Mouse (Mus musculus): ENCODE measurements around the gene Gnpat. TPM values are rescaled to one million over a fixed set of nuclear protein-coding genes. Genes with fewer than 3 reads are reported as not detected.

Gene Gnpat
- polyA plus RNA-seq, 1 experiment from 2014 or later = 129 TPM

GRCm38 (mm10) chr8:124923971-124924652, 61.3 kb downstream of the Gnpat start:
- no peak overlapping the region for H3K9ac ChIP-seq (ENCODE audit: low read length)
- H3K9me3 ChIP-seq (replicated peaks; ENCODE audit: control insufficient read depth, low read length) = no peaks in the 10 kb centered on the region
- H3K36me3 ChIP-seq (ENCODE audit: control insufficient read depth, insufficient read depth) = no peaks in the 10 kb centered on the region
- WGBS = 79% methylated on average over 15 of the region's 15 CpGs
- H3K4me2 ChIP-seq (ENCODE audit: low read depth, low read length) = no peak overlapping the region
- H3K4me1 ChIP-seq (ENCODE audit: control insufficient read depth, insufficient read depth, low read length) = peaks cover 71% of the 10 kb centered on the region
- ATAC-seq (replicated peaks; ENCODE audit: extremely low read depth, insufficient read depth, low FRiP score) = no peak
- no peak overlapping the region for H3K27ac ChIP-seq (ENCODE audit: low read length)
- no peak overlapping the region for H3K4me3 ChIP-seq (ENCODE audit: low read length)
- no peaks in the 10 kb centered on the region for H3K27me3 ChIP-seq (ENCODE audit: control insufficient read depth, insufficient read depth, low read length)

- peak overlapping the region; percentile 83 for H3K27ac ChIP-seq (ENCODE audit: low read length)
- no peaks in the 10 kb centered on the region for H3K27me3 ChIP-seq (ENCODE audit: control insufficient read depth, insufficient read depth, low read length)
- H3K4me1 ChIP-seq (ENCODE audit: control insufficient read depth, insufficient read depth, low read length) = peaks cover 81% of the 10 kb centered on the region
- 0 out of 2 replicates have a peak, but pooled peaks have one; percentile 7 for ATAC-seq (replicated peaks; ENCODE audit: extremely low read depth, insufficient read depth, low FRiP score)
- H3K9ac ChIP-seq (ENCODE audit: low read length) = peak overlapping the region; percentile 45
- WGBS = 28% methylated on average over 14 of the region's 14 CpGs
- H3K4me2 ChIP-seq (ENCODE audit: low read depth, low read length) = no peak overlapping the region; the same call in 1 of the 2 replicates
- H3K9me3 ChIP-seq (replicated peaks; ENCODE audit: control insufficient read depth, low read length) = no peaks in the 10 kb centered on the region
- H3K4me3 ChIP-seq (ENCODE audit: low read length) = no peak overlapping the region
- H3K36me3 ChIP-seq (ENCODE audit: control insufficient read depth, insufficient read depth) = no peaks in the 10 kb centered on the region
Observed at GRCm38 (mm10) chr8:124925544-124926266, 62.9 kb downstream of the Gnpat start.

- no peak overlapping the region; the same call in 1 of the 2 replicates for H3K4me2 ChIP-seq (ENCODE audit: low read depth, low read length)
- H3K27me3 ChIP-seq (ENCODE audit: control insufficient read depth, insufficient read depth, low read length) = no peaks in the 10 kb centered on the region
- no peaks in the 10 kb centered on the region for H3K9me3 ChIP-seq (replicated peaks; ENCODE audit: control insufficient read depth, low read length)
- H3K9ac ChIP-seq (ENCODE audit: low read length) = peak overlapping the region; percentile 45
- 18% methylated on average over 10 of the region's 10 CpGs for WGBS
- peaks cover 77% of the 10 kb centered on the region for H3K4me1 ChIP-seq (ENCODE audit: control insufficient read depth, insufficient read depth, low read length)
- peak; percentile 63 for ATAC-seq (replicated peaks; ENCODE audit: extremely low read depth, insufficient read depth, low FRiP score)
- H3K4me3 ChIP-seq (ENCODE audit: low read length) = no peak overlapping the region
- peak overlapping the region; percentile 83 for H3K27ac ChIP-seq (ENCODE audit: low read length)
- 0 out of 2 replicates have a peak, but pooled peaks cover under 1% of the 10 kb centered on the region for H3K36me3 ChIP-seq (ENCODE audit: control insufficient read depth, insufficient read depth)
Observed at GRCm38 (mm10) chr8:124926351-124926771, 63.5 kb downstream of the Gnpat start.

- Histone ChIP-seq H3K9me3 (replicated peaks; ENCODE audit: control insufficient read depth, low read length) (no peaks in the 10 kb centered on the region), H3K9ac (ENCODE audit: low read length) (0 out of 2 replicates have a peak overlapping the region, but pooled peaks have one; percentile 38), H3K4me1 (ENCODE audit: control insufficient read depth, insufficient read depth, low read length) (peaks cover 62% of the 10 kb centered on the region), H3K27me3 (ENCODE audit: control insufficient read depth, insufficient read depth, low read length) (no peaks in the 10 kb centered on the region), H3K36me3 (ENCODE audit: control insufficient read depth, insufficient read depth) (0 out of 2 replicates have a peak, but pooled peaks cover 2% of the 10 kb centered on the region), H3K27ac (ENCODE audit: low read length) (no peak overlapping the region), H3K4me2 (ENCODE audit: low read depth, low read length) (no peak overlapping the region), H3K4me3 (ENCODE audit: low read length) (no peak overlapping the region)
- ATAC-seq (replicated peaks; ENCODE audit: extremely low read depth, insufficient read depth, low FRiP score) = no peak
- 67% methylated on average over 11 of the region's 11 CpGs for WGBS
Observed at GRCm38 (mm10) chr8:124929006-124929405, 66.2 kb downstream of the Gnpat start.

- no peaks in the 10 kb centered on the region for H3K9me3 ChIP-seq (replicated peaks; ENCODE audit: control insufficient read depth, low read length)
- no peak overlapping the region; the same call in 1 of the 2 replicates for H3K9ac ChIP-seq (ENCODE audit: low read length)
- peak; percentile 37; the same call in 1 of the 2 replicates for ATAC-seq (replicated peaks; ENCODE audit: extremely low read depth, insufficient read depth, low FRiP score)
- H3K4me3 ChIP-seq (ENCODE audit: low read length) = no peak overlapping the region
- peaks cover 68% of the 10 kb centered on the region for H3K4me1 ChIP-seq (ENCODE audit: control insufficient read depth, insufficient read depth, low read length)
- H3K36me3 ChIP-seq (ENCODE audit: control insufficient read depth, insufficient read depth) = 0 out of 2 replicates have a peak, but pooled peaks cover 2% of the 10 kb centered on the region
- H3K27ac ChIP-seq (ENCODE audit: low read length) = peak overlapping the region; percentile 83
- 59% methylated on average over 13 of the region's 13 CpGs for WGBS
- no peaks in the 10 kb centered on the region for H3K27me3 ChIP-seq (ENCODE audit: control insufficient read depth, insufficient read depth, low read length)
- H3K4me2 ChIP-seq (ENCODE audit: low read depth, low read length) = peak overlapping the region; percentile 34
Observed at GRCm38 (mm10) chr8:124930086-124930485, 67.3 kb downstream of the Gnpat start.

GRCm38 (mm10) chr8:124930649-124931048, 67.8 kb downstream of the Gnpat start:
- Histone ChIP-seq H3K9me3 (replicated peaks; ENCODE audit: control insufficient read depth, low read length) (no peaks in the 10 kb centered on the region), H3K27ac (ENCODE audit: low read length) (peak overlapping the region; percentile 83), H3K4me3 (ENCODE audit: low read length) (no peak overlapping the region), H3K36me3 (ENCODE audit: control insufficient read depth, insufficient read depth) (0 out of 2 replicates have a peak, but pooled peaks cover 2% of the 10 kb centered on the region), H3K9ac (ENCODE audit: low read length) (no peak overlapping the region), H3K4me2 (ENCODE audit: low read depth, low read length) (peak overlapping the region; percentile 34; the same call in 1 of the 2 replicates), H3K4me1 (ENCODE audit: control insufficient read depth, insufficient read depth, low read length) (peaks cover 67% of the 10 kb centered on the region), H3K27me3 (ENCODE audit: control insufficient read depth, insufficient read depth, low read length) (no peaks in the 10 kb centered on the region)
- ATAC-seq (replicated peaks; ENCODE audit: extremely low read depth, insufficient read depth, low FRiP score) = no peak
- WGBS = 86% methylated on average over 4 of the region's 4 CpGs

- H3K27ac ChIP-seq (ENCODE audit: low read length) = peak overlapping the region; percentile 51
- H3K4me3 ChIP-seq (ENCODE audit: low read length) = no peak overlapping the region
Observed at GRCm38 (mm10) chr8:124932435-124932834, 69.6 kb downstream of the Gnpat start.

GRCm38 (mm10) chr8:124935116-124935515, 72.3 kb downstream of the Gnpat start:
- no peak overlapping the region; the same call in 1 of the 2 replicates for H3K4me2 ChIP-seq (ENCODE audit: low read depth, low read length)
- 72% methylated on average over 5 of the region's 5 CpGs for WGBS
- no peak overlapping the region for H3K4me3 ChIP-seq (ENCODE audit: low read length)
- no peaks in the 10 kb centered on the region for H3K27me3 ChIP-seq (ENCODE audit: control insufficient read depth, insufficient read depth, low read length)
- H3K4me1 ChIP-seq (ENCODE audit: control insufficient read depth, insufficient read depth, low read length) = peaks cover 35% of the 10 kb centered on the region
- peak overlapping the region; percentile 61; the same call in 1 of the 2 replicates for H3K27ac ChIP-seq (ENCODE audit: low read length)
- H3K9ac ChIP-seq (ENCODE audit: low read length) = no peak overlapping the region
- H3K9me3 ChIP-seq (replicated peaks; ENCODE audit: control insufficient read depth, low read length) = no peaks in the 10 kb centered on the region
- no peak for ATAC-seq (replicated peaks; ENCODE audit: extremely low read depth, insufficient read depth, low FRiP score)
- H3K36me3 ChIP-seq (ENCODE audit: control insufficient read depth, insufficient read depth) = peaks cover 11% of the 10 kb centered on the region

More at GRCm38 (mm10) chr8:124932435-124932834, 69.6 kb downstream of the Gnpat start:
- no peak overlapping the region for H3K4me2 ChIP-seq (ENCODE audit: low read depth, low read length)
- H3K9me3 ChIP-seq (replicated peaks; ENCODE audit: control insufficient read depth, low read length) = no peaks in the 10 kb centered on the region
- 0 out of 2 replicates have a peak, but pooled peaks cover 2% of the 10 kb centered on the region for H3K36me3 ChIP-seq (ENCODE audit: control insufficient read depth, insufficient read depth)
- WGBS = 51% methylated on average over 3 of the region's 3 CpGs
- ATAC-seq (replicated peaks; ENCODE audit: extremely low read depth, insufficient read depth, low FRiP score) = no peak
- H3K9ac ChIP-seq (ENCODE audit: low read length) = no peak overlapping the region
- peaks cover 53% of the 10 kb centered on the region for H3K4me1 ChIP-seq (ENCODE audit: control insufficient read depth, insufficient read depth, low read length)
- no peaks in the 10 kb centered on the region for H3K27me3 ChIP-seq (ENCODE audit: control insufficient read depth, insufficient read depth, low read length)
